Mouse (Mus musculus): ENCODE results near the gene Uqcrc2. TPM values are rescaled to one million over a fixed set of nuclear protein-coding genes. Genes with fewer than 3 reads are reported as not detected.
A peak's percentile ranks its signal among the peaks of the same experiment; 100 is the strongest.

Gene Uqcrc2
- polyA plus RNA-seq, 1 experiment from 2014 or later: 189 TPM

- Histone ChIP-seq H3K9ac (no peak overlapping the region), H3K36me3 (peaks cover 32% of the 10 kb centered on the region), H3K27me3 (no peaks in the 10 kb centered on the region), H3K27ac (no peak overlapping the region), H3K4me2 (replicated peaks) (no peak overlapping the region), H3K9me3 (no peaks in the 10 kb centered on the region), H3K4me3 (no peak overlapping the region), H3K4me1 (no peaks in the 10 kb centered on the region)
- WGBS: 94% methylated on average over 4 of the region's 4 CpGs
- no peak for ATAC-seq (ENCODE audit: low FRiP score, low read depth)
Observed at GRCm38 (mm10) chr7:120662079-120662478, 27.1 kb downstream of the Uqcrc2 start.

GRCm38 (mm10) chr7:120670153-120670875, 35.3 kb downstream of the Uqcrc2 start, which contains the start of gene Pdzd9:
Pdzd9 (minus strand) TSS chr7:120670343.
- ATAC-seq (ENCODE audit: low FRiP score, low read depth): peak; percentile 77
- no peaks in the 10 kb centered on the region for H3K36me3 ChIP-seq
- H3K9me3 ChIP-seq: no peaks in the 10 kb centered on the region
- 23% methylated on average over 14 of the region's 14 CpGs for WGBS
- H3K4me3 ChIP-seq: no peak within 1 kb of the TSS
- H3K4me2 ChIP-seq (replicated peaks): 0 out of 2 replicates have a peak within 1 kb of the TSS, but pooled peaks have one; percentile 19
- H3K4me1 ChIP-seq: no peaks in the 10 kb centered on the region
- H3K27me3 ChIP-seq: no peaks in the 10 kb centered on the region
- H3K9ac ChIP-seq: no peak within 1 kb of the TSS
- H3K27ac ChIP-seq: no peak within 1 kb of the TSS

GRCm38 (mm10) chr7:120671271-120671670, 36.3 kb downstream of the Uqcrc2 start:
- H3K9me3 ChIP-seq: no peaks in the 10 kb centered on the region
- no peaks in the 10 kb centered on the region for H3K36me3 ChIP-seq
- H3K4me2 ChIP-seq (replicated peaks): no peak overlapping the region
- H3K27ac ChIP-seq: no peak overlapping the region
- H3K27me3 ChIP-seq: no peaks in the 10 kb centered on the region
- H3K4me3 ChIP-seq: no peak overlapping the region
- no peak overlapping the region for H3K9ac ChIP-seq
- ATAC-seq (ENCODE audit: low FRiP score, low read depth): no peak
- 63% methylated on average over 2 of the region's 2 CpGs for WGBS
- peaks cover 1% of the 10 kb centered on the region; the same call in 1 of the 2 replicates for H3K4me1 ChIP-seq

GRCm38 (mm10) chr7:120677001-120677643, 42.1 kb downstream of the Uqcrc2 start, which contains the start of gene Mosmo:
Mosmo (plus strand) TSS chr7:120677618.
- Histone ChIP-seq H3K4me2 (replicated peaks) (peak within 1 kb of the TSS; percentile 82), H3K36me3 (no peaks in the 10 kb centered on the region), H3K9me3 (no peaks in the 10 kb centered on the region), H3K4me1 (peaks cover 28% of the 10 kb centered on the region), H3K4me3 (peak within 1 kb of the TSS; percentile 94), H3K27ac (peak within 1 kb of the TSS; percentile 28; the same call in 1 of the 2 replicates), H3K27me3 (no peaks in the 10 kb centered on the region), H3K9ac (peak within 1 kb of the TSS; percentile 91)
- WGBS: under 1% methylated on average over 43 of the region's 44 CpGs
- peak; percentile 94 for ATAC-seq (ENCODE audit: low FRiP score, low read depth)

GRCm38 (mm10) chr7:120677764-120678531, 43.0 kb downstream of the Uqcrc2 start:
- H3K9ac ChIP-seq: peak overlapping the region; percentile 91
- H3K27me3 ChIP-seq: no peaks in the 10 kb centered on the region
- ATAC-seq (ENCODE audit: low FRiP score, low read depth): peak; percentile 70
- H3K27ac ChIP-seq: no peak overlapping the region
- H3K36me3 ChIP-seq: no peaks in the 10 kb centered on the region
- peak overlapping the region; percentile 94 for H3K4me3 ChIP-seq
- H3K9me3 ChIP-seq: no peaks in the 10 kb centered on the region
- peaks cover 28% of the 10 kb centered on the region for H3K4me1 ChIP-seq
- peak overlapping the region; percentile 82 for H3K4me2 ChIP-seq (replicated peaks)
- 2% methylated on average over 42 of the region's 42 CpGs for WGBS

GRCm38 (mm10) chr7:120679023-120679422, 44.0 kb downstream of the Uqcrc2 start:
- H3K36me3 ChIP-seq: no peaks in the 10 kb centered on the region
- no peak for ATAC-seq (ENCODE audit: low FRiP score, low read depth)
- H3K27me3 ChIP-seq: no peaks in the 10 kb centered on the region
- 55% methylated on average over 8 of the region's 8 CpGs for WGBS
- H3K9me3 ChIP-seq: no peaks in the 10 kb centered on the region
- H3K9ac ChIP-seq: peak overlapping the region; percentile 91
- peak overlapping the region; percentile 82 for H3K4me2 ChIP-seq (replicated peaks)
- peaks cover 28% of the 10 kb centered on the region for H3K4me1 ChIP-seq
- H3K4me3 ChIP-seq: peak overlapping the region; percentile 94
- no peak overlapping the region for H3K27ac ChIP-seq

- Histone ChIP-seq H3K9me3 (no peaks in the 10 kb centered on the region), H3K4me1 (peaks cover 38% of the 10 kb centered on the region), H3K27ac (no peak overlapping the region), H3K9ac (no peak overlapping the region), H3K36me3 (no peaks in the 10 kb centered on the region), H3K4me2 (replicated peaks) (no peak overlapping the region), H3K27me3 (no peaks in the 10 kb centered on the region), H3K4me3 (no peak overlapping the region)
- 84% methylated on average over 4 of the region's 4 CpGs for WGBS
- ATAC-seq (ENCODE audit: low FRiP score, low read depth): no peak
Observed at GRCm38 (mm10) chr7:120682002-120682401, 47.0 kb downstream of the Uqcrc2 start.

GRCm38 (mm10) chr7:120684731-120685161, 49.8 kb downstream of the Uqcrc2 start:
- ATAC-seq (ENCODE audit: low FRiP score, low read depth): no peak; the same call in 1 of the 2 replicates
- no peaks in the 10 kb centered on the region; the same call in 1 of the 2 replicates for H3K36me3 ChIP-seq
- H3K4me3 ChIP-seq: no peak overlapping the region
- no peaks in the 10 kb centered on the region for H3K9me3 ChIP-seq
- no peak overlapping the region for H3K9ac ChIP-seq
- H3K4me2 ChIP-seq (replicated peaks): no peak overlapping the region
- no peaks in the 10 kb centered on the region for H3K27me3 ChIP-seq
- peaks cover 21% of the 10 kb centered on the region for H3K4me1 ChIP-seq
- H3K27ac ChIP-seq: 0 out of 2 replicates have a peak overlapping the region, but pooled peaks have one; percentile 4
- WGBS: 63% methylated on average over 2 of the region's 2 CpGs

GRCm38 (mm10) chr7:120685227-120685626, 50.3 kb downstream of the Uqcrc2 start:
- ATAC-seq (ENCODE audit: low FRiP score, low read depth): no peak
- Histone ChIP-seq H3K9ac (no peak overlapping the region), H3K4me1 (peaks cover 17% of the 10 kb centered on the region), H3K9me3 (no peaks in the 10 kb centered on the region), H3K27ac (0 out of 2 replicates have a peak overlapping the region, but pooled peaks have one; percentile 4), H3K36me3 (no peaks in the 10 kb centered on the region; the same call in 1 of the 2 replicates), H3K27me3 (no peaks in the 10 kb centered on the region), H3K4me3 (no peak overlapping the region), H3K4me2 (replicated peaks) (no peak overlapping the region)
- WGBS: 72% methylated on average over 6 of the region's 6 CpGs

- WGBS: 77% methylated on average over 4 of the region's 4 CpGs
- ATAC-seq (ENCODE audit: low FRiP score, low read depth): no peak
Observed at GRCm38 (mm10) chr7:120690634-120691033, 55.7 kb downstream of the Uqcrc2 start.

GRCm38 (mm10) chr7:120693831-120694375, 58.9 kb downstream of the Uqcrc2 start:
- Histone ChIP-seq H3K27ac (no peak overlapping the region), H3K4me2 (replicated peaks) (no peak overlapping the region), H3K9me3 (no peaks in the 10 kb centered on the region), H3K27me3 (no peaks in the 10 kb centered on the region), H3K4me3 (no peak overlapping the region), H3K36me3 (peaks cover 20% of the 10 kb centered on the region), H3K4me1 (no peaks in the 10 kb centered on the region), H3K9ac (no peak overlapping the region)
- no peak for ATAC-seq (ENCODE audit: low FRiP score, low read depth)
- 94% methylated on average over 5 of the region's 5 CpGs for WGBS

More at GRCm38 (mm10) chr7:120690634-120691033, 55.7 kb downstream of the Uqcrc2 start:
- peaks cover 2% of the 10 kb centered on the region; the same call in 1 of the 2 replicates for H3K4me1 ChIP-seq
- H3K36me3 ChIP-seq: peaks cover 15% of the 10 kb centered on the region
- no peak overlapping the region for H3K9ac ChIP-seq
- H3K4me2 ChIP-seq (replicated peaks): no peak overlapping the region
- no peaks in the 10 kb centered on the region for H3K9me3 ChIP-seq
- no peak overlapping the region for H3K4me3 ChIP-seq
- no peak overlapping the region for H3K27ac ChIP-seq
- no peaks in the 10 kb centered on the region for H3K27me3 ChIP-seq
